Mouse (Mus musculus) adrenal gland, adult (tissue): ENCODE measurements at regions not wholly inside any gene's neighbourhood (a gene's known extent, or its start where the extent isn't known, plus 50 kb on each side); places are given as distances from the start of the nearest gene placed in this dataset.
"Not testable (repeated sequence)": the region's sequence is repeated elsewhere in the genome, so short reads cannot be mapped to it uniquely, and the experiment has no call there.

Experiments used
- DNase-seq, 2 experiments: peaks; one replicate each; pipeline ENCODE4 v3.0.0; 2022 to 2023; ENCODE audit warnings: low spot score in 1 of 2; ENCODE audit not compliant: inconsistent age in 2 of 2

DNA sequence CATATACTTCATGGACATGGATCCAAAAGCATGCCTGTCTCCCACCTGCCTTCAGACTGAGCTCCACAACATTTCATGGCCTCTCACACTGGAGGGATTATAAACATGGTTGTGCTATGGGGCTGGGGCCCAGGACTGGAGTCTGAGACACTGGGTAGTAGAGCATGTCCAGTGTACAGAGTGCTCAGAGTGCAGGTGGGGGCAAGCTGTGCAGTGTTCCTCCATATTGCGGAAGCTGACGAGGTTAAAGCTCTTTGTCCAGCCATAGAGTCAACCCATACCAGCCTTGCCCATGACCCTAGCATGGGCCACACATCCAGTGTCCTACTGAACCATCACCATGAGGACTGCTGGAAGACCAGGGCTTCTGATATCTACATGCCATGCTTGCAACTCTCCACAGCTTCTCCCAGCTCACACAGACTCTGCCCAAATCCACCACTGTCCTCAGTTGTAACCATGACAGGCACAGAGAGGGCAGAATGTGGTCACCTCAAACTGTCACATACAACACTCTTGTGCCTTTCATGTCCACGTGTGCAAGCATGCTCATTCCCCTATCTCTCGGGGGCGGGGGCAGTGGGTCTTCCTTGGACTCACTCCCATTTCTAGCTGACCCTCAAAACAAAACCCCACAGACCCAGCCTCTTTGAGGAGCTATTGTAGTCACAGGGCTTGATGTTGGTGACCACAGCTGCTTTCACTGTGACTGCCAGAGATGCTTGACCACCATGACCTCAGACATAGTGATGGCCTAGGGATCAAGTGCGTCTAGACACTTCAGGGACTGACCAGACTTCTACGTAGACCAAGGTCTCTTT is 55.9 kb downstream of the Tmem121 start:
- no peak for DNase-seq

DNA sequence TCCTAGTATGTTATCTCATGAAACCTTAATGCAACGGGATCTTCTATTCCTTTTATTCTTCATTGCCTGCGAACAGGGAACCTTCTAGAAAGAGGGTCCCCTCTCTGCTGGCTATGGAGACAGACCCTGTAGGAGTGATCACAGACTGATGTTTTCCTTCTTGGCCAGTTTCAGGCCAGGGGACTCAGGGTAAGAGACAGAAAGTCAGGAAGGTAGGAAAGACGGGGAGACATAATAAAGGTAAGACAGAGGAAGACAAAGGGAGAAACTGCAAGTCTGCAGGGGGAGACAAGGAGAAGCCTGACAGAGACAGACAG is 56.4 kb downstream of the Tmem121 start:
- no peak for DNase-seq

DNA sequence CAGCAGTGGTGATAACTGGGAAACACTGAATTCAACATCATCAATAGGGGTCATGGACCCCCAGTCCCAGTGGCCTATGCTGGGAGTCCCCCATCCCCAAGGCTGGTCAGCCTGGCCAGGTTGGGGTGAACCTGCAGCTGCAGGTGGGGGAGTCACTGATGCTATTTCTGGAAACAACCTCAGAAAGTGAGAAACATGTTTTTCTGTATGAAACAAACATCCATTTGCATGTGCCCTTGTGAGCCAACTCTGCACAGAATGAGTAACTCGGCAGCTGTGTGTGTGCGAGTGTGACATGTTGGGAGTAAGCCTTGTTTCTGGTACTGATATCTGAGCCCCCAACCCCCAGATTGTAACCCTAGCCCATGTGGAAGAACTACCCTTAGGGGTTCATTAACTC is 59.0 kb downstream of the Tmem121 start:
- no peak for DNase-seq

DNA sequence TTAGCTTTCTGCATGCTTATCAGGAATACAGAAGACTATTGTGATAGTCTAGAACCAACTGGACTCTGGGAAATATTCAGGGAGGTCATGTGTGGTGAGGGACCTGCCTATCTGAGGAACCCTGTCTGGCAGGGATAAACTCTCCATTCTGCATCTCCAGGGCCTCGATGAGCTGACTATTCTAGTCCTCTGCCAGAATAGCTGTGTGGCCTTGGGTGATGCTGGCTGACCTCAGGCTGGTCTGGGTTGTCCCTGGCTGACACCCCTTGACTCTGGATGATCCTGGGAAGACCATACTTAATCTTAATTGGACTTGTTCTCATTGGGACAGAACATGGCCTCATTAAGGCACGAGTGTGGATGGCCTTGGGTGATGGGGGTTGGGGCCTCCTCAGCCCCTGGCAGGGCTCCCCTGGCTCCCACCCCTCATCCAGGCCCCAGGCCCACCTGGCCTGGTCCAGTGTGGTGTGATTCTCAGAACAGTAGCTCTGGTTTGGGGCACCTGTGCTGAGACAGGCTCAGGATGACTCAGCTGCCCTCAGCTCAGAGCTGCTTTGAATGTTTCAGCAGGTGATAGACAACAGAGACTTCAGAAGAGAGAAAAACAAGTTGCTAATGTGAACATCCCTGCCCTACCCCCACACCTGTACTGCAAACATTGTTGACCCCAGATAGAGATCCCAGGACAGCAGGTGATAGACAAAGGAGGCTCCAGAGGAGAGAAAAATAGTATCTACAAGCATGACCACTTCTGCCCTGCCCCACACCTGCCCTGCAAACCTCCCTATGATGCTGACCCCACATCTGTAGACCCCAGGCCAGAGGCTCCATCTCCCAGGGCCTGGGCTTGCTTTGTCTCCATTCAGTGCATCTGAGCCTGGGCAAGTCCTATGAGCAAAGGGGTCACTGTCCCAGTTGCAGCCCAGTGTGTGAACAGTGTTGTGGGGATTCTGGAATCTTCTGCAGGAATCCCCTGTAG is 68.0 kb downstream of the Tmem121 start:
- not testable (repeated sequence) for DNase-seq

DNA sequence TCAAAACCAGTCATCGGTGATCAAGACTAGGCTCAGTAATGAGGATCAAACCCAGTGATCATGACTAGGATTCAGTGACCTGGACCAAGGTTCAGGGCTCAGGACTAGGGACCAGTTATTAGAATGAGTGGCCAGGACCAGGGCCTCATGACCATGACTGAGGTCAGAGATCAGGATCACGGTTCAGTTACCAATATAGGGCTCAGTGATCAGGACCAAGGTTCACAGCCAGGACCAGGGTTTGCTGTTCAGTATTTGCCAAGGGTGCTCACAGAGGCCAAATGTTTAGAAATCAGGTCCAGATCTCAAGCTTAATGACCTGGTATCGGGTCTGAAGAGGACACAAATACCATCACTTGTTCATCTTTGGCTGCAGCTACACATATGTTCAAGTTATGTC is 69.6 kb downstream of the Tmem121 start:
- DNase-seq = no peak

DNA sequence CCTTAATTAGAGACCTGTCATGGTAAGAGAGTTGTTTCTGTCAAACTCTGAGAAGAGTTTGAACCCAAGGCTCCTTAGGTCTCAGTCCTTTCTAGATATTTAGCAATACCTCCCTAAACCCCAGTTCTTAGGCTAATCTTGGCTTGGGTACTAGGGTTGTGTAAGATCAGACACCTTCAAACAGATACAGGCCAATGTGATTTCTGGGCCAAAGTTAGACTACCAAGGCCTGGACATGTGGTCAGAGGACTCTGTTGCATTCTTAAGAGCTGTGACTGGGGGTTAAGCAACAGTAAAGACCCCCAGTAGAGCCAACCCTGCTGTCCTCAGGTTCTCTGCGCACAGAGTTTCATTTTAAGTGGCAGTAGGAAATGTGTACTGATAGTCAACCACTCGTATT is 70.9 kb downstream of the Tmem121 start:
- no peak for DNase-seq

DNA sequence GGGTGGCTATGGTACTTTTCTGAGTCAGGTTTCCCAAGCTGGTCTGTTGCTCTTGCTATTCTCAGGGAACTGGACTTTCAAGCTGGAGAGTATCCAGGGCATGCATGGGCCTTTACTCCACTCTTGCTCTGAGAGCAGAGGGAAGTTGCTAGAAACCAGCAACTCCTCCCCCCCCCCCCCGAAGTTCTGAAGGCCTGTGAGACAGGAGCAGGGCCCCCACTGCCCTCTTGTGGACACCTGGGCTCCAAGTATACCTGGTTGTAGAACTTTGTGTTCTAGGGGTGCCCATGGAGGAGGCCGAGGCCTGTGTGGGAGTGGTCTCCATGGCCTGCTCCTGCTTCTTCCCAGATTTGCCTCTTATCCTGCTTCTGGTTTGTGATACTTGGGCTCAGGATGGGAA is 71.5 kb downstream of the Tmem121 start:
- DNase-seq = no peak

DNA sequence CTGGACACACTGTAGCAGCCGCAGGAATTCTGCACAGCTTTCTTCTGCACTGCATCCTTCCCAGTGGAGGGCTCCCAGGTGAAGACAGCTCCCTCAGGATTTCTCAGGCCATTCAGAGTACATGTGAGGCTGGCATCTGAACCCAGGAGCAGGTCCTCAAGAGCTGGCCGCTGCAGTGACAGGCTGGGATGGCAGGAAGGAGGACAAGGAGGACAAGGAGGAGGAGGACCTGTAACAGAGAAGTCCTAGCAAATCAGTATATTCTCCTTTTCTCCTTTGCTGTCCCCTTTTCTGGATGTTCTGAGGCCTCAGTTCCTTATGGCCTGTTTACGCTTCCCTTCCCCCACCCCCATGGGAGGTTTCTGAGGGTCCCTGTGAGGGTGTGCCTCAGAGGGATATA is 73.7 kb downstream of the Tmem121 start:
- DNase-seq = no peak

DNA sequence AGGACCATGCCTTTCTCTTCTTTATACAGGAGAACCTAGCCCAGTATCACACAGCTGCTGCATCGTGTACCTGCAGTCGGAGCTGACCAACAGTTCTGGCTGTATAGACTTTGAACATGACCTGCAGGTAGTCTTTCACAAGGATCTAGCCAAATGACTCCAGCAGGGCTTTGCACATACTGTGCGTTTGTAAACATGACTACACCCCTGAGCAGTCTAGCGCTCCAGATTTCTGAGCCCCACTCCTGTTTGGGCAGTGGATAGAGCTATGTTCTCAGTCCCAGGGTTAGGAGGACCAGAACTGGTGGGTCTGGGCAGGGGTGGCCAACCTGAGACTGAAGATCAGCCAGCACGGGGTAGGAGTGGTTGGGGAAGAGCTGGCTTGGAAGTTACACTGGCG is 74.6 kb downstream of the Tmem121 start:
- no peak for DNase-seq

DNA sequence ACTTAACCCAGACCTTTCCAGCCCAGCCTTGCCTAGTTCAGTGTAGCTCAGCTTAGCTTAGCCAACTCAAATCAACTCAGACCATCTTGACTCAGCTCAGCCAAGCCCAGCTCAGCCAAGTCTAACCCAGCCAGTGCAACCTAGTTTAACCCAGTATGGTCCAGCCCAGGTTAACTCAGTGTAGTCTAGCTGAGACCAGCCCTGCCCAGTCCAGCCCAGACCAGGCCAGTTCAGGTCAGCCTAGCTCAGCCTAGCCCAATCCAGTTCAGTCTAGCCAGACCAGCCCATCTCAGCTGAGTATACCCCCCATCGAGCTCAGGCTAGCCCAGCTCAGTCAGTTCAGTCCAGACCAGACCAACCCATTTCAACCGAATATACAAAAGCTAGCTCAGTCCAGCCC is 90.2 kb downstream of the Tmem121 start:
- no peak for DNase-seq

DNA sequence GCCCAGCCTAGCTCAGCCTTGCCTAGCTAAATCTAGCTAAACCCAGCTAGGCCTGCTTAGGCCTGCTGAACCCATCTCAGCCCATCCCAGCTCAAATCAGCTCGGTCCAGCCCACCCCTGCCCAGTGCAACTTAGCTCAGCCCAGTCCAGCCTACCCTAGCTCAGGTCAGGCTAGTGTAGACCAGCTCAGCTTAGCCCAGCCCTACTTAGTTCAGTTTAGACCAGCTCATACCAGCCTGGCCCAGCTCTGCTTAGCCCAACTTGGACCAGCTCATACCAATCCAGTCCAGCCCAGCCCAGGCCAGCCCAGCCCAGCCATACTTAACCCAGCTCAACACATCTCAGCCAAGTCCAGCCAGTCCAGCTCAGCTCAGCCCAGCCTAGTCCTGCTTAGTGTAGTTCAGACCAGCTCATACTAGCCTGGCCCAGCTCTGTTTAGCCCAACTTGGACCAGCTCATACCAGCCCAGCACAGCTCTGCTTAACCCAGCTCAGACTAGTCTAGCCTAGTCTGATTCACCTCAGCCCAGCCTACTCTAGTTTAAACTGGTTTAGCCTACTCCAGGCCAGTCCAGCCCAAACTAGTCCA is 90.7 kb downstream of the Tmem121 start:
- no peak for DNase-seq

DNA sequence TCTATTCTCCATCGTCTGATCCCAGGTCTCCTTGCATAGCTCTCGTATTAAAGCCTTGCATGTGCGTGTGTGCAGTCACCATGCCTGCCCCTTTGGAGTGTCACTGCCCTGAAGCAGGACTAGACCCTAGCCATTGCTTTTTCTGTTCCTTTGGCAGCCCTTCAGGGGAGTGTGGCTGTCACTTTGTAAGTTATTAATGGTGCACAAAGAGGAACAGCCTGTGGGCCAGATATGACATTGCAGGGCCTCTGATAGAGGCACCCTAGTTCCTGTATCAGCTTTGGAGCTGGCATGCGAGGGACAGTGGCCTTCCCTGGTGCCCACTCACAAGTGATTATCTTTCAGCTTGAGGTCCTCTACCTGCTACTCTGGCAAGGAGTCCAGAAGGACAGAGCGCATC is 92.0 kb downstream of the Tmem121 start:
- DNase-seq = no peak

DNA sequence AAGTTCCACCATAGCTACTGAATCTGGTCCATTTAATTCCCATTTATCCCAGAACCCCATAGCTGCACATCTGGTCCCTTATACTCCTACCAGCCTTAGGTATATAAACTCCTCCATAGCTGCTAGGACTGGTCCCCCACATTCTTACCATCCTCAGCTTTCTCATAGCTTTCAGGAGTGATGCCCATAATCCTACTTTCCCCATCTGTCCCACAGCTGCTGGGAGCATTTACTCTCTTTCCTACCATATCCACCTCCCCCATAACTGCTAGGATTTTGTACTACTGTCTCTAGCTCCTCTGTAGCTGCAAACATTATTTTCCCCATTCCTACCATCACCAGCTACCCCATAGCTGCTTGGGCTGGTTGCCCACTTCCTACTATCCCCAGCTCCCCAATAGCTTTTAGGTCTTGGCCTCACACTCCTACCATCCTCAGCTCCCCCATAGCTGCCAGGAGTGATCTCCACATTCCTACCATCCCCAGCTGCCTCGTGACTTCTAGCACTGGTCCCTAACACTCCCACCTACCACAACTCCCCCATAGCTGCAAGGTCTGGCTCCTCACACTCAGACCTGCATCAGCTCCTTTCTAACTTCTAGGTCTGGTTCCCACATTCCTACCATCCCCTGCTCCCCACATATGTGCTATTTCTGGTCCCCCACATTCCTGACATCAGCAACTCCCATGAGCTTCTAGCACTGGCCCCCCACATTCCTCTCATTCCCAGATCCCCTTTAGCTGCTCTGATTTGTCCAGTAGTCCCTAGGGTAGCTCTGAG is 106.5 kb downstream of the Tmem121 start:
- no peak for DNase-seq

DNA sequence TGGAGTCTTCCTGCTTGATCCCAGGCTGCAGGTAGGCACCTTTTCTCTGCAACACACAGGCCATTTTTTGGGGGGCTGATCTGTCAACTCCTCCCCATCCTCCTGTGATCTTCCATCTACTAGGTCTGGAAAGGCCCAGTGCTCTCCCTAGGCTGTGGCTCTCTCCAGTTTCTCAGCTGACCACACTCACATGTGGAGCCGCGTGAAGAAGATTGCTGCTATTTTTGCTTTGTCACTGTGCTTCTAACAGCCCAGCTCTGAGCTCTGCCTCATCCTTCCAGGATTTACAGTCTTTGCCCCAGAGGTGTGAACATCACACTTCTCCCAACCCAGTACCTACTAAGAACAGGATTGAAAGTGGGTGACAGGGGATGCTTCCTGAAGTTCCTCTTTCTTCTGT is 110.2 kb downstream of the Tmem121 start:
- no peak for DNase-seq

DNA sequence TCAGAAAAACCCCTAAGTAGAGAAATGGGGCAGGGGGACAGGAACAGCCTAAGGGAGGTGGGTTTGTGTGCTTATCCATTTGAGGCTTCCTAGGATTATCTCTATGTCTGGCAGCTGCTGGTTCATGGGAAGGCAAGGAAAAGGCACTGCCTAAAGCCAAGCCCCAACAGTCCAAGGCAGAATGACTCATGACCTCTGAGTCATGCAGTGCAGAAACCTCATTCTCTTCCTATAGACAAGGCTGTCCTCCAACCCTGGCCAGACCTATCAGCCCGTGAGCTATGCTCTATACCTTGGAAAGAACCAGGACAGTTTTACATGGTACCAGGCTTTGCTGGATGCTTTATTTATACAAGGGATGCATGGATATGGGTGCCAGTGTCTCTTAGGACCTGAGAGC is 120.2 kb downstream of the Tmem121 start:
- peak in 1 of 2 experiments; percentile 40 for DNase-seq

DNA sequence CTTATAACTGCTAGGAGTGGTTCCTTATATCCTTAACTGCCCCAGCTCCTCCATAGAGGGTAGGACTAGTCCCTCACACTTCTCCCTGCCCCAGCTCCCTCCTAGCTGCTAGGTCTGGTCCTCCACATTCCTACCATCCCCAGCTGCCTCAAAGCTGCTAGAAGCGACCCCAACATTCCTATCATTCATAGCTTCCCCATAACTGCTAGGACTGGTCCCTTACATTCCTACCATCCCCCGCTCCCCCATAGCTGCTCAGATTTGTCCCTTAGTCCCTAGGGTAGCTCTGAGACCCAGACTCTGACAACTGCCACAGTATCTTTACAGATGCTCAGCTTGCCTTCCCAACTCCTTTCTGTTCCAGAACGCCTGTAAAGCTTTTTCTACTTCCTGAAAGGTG is 127.6 kb downstream of the Tmem121 start:
- DNase-seq = no peak

DNA sequence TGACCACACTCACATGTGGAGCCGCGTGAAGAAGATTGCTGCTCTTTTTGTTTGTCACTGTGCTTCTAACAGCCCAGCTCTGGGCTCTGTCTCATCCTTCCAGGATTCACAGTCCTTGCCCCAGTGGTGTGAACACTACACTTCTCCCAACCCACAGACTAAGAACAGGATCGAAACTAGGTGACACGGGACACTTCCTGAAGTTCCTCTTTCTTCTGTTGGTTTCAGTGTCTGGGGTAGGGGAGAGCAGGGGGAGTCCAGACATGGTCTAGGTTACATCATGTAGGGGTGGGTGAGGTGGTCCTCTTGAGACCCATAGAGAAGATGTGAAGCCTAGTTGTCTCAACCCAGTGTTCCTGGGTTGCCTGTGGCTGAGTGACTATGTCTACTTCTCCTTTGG is 128.9 kb downstream of the Tmem121 start:
- DNase-seq = no peak

DNA sequence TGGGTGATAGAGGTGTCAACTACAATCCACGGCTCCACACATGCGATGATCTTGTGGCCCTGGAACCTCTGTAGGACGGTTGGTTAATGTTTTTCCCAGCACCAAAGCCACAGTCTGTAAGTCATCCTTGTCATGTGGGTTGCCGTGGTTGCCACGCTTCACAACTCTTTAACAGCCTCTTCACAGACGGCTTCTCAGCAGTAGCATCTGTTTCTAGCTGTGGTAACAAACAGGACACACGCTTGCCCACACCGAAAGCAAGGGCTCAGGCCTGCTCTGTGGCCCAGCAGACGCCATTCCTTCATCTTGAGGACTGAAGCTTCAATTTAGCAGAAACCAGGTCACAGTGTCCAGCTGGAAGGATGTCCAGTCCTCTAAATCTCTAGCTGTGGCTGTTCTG is 135.4 kb downstream of the Tmem121 start:
- no peak for DNase-seq

DNA sequence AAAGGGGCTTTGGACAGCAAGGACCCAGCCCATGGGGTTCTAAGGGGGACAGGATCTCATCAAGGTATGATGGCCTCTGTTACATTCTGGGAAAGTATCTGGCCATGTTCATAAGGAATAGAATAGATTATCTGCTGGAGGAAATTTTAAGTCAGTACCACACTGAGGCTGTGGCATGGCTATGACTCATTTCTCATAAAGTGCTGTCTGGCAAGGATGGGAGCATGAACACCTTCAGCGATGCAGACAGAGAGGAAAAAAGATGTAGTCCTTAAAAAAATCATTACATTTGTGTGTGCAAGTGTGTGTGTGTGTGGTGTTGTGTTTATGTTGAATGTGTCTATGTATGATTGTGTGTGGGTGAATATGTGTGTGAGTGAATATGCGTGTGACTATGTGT is 136.4 kb downstream of the Tmem121 start:
- DNase-seq = no peak

DNA sequence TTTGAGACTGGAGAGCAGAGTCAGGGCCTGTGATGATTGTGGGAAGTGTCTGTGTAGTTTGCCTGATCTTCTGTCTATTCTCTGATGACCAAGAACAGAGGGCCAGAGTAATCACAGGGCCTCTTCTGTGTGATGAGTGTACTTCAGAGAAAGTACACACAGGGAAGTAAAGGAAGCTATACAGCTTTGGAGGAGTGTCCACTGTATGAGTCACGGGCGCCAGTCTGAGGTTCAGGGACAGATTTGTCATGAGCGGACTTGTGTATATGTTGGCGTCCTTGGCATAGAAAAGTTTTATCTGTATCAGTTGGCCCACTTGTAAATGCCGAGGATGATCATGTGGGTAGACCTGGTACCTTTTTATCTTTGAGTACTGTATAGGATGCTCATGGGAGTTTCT is 142.1 kb downstream of the Tmem121 start:
- DNase-seq = peak; percentile 65 to 81

DNA sequence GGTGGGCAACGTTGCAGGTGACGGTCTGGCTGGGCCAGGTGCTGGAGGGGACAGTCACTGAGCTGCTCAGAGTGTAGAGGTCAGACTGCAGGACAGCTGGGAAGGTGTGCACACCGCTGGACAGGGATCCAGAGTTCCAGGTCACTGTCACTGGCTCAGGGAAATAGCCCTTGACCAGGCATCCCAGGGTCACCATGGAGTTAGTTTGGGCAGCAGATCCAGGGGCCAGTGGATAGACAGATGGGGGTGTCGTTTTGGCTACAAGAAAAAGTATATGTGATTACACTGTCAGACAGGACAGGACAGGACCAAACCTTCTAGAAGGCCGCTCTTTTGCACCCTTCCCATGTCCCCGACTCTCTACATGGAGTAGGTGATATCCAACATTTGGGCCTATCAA is 144.5 kb downstream of the Tmem121 start:
- DNase-seq = no peak
